Mouse (Mus musculus) urinary bladder, postnatal 10 days (tissue): ENCODE results near the gene Wnt10b.
"Not testable (repeated sequence)": the region's sequence is repeated elsewhere in the genome, so short reads cannot be mapped to it uniquely, and the experiment has no call there.

ENCODE experiments used
- DNase-seq: peaks from one replicate; pipeline ENCODE4 v3.0.0; 2022; ENCODE audit warnings: low spot score

Gene Wnt10b

DNA sequence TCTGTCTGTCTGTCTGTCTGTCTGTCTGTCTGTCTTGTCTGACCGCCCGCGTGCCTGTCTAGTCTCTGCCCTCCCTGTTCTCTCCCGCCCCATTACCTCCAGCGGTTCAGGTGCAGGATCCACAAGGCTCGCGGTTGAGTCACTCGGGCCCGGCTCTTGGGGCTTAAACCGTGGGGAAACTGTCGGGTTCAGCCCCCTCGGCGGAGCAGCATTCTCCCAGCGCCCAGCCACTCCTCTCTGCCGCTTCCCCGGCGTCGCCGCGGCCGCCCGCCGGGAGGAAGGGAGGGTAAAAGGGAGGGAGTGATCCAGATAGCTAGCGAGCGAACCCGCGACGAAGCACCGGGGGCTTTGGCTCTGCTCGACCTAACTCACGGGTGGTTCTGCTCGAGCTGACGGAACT, at the start of gene Wnt10b:
Gene Wnt10b (minus strand): TSS at position 389 of the 400 bp plus-strand sequence.
- no peak for DNase-seq

GRCm38 (mm10) chr15:98827611-98828011, 49.7 kb upstream of the Wnt10b start:
- no peak for DNase-seq

DNA sequence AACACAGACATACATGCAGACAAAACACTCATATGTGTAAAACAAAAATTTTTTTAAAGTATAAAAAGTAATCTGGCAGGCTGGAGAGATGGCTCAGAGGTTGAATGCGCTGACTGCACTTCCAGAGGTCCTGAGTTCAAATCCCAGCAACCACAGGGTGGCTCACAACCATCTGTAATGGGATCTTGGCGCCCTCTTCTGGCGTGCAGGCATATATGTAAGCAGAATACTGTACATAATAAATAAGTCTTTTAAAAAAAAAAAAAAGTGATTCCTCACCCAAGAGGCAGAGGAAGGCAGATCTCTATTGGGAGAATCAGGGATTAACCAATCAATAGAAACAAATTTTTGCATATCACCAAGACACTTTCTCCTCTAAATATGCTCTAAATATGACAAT, 45.5 kb upstream of the Wnt10b start:
- DNase-seq = no peak

GRCm38 (mm10) chr15:98822147-98822546, 44.2 kb upstream of the Wnt10b start:
- no peak for DNase-seq

DNA sequence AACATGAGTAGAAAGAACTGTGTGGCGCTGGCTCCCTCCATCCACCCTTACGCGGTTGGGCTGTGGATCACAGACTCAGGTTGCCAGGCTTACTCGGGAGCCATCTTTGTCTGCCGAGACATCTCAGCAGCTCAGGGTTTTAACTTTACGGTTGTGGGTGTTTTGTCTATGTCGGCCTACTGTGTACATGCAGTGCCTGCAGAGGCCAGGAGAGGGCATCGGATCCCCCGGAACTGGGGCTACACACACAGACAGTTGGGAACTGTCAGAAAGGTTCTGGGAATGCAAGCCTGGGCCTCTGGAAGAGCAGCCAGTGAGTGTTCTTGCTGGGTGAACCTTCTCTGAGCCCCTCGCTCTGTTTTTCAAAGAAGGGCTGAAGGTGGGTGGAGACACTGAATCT, 43.5 kb upstream of the Wnt10b start:
- DNase-seq = no peak

DNA sequence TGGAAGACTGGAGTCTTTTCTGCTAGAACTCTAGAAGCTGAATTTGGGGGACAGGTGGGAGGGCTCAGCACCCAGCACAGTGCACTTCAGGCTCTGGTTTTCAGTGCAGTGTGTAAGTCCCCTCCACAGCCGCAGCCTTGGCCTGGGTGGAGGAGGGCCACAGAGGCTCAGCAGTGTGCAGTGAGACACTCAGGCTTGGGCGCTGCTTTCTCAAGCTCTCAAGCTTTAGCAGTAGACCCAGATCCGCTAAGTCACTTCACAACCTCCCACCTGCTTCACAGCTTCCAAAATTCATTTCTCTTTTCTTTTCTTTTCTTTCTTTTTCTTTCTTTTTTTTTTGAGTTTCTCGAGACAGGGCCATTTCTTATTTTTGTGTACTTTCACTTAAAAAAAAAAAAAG, 43.0 kb upstream of the Wnt10b start:
- no peak for DNase-seq

DNA sequence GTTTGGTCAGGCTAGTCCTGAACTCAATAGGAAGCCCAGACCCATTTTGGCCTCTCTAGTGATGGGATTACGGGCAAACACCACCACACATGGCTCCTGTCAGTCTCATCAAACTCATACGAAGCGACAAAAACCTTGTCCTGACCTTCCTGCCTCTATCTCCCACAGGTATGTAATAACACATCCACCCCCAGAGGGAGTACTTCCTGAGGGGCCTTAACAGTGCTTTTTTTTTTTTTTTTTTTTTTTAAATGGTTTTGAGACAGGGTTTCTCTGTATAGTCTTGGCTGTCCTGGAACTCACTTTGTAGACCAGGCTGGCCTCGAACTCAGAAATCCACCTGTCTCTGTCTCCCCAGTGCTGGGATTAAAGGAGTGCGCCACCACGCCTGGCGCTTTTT, 40.2 kb upstream of the Wnt10b start:
- no peak for DNase-seq

- DNase-seq = no peak
Observed at GRCm38 (mm10) chr15:98812741-98813424, 34.9 kb upstream of the Wnt10b start.

DNA sequence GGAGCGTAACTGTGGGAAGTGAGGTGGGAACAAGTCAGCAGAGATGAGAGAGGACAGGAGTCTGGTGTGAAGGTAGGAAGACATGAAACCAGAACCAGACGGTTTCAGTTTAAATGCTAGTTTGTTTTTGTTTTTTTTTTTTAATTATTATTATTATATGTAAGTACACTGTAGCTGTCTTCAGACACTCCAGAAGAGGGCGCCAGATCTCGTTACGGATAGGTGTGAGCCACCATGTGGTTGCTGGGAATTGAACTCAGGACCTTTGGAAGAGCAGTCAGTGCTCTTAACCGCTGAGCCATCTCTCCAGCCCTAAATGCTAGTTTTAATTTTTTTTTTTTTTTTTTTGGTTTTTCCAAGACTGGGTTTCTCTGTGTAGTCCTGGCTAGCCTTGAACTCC, 32.3 kb upstream of the Wnt10b start:
- not testable (repeated sequence) for DNase-seq

DNA sequence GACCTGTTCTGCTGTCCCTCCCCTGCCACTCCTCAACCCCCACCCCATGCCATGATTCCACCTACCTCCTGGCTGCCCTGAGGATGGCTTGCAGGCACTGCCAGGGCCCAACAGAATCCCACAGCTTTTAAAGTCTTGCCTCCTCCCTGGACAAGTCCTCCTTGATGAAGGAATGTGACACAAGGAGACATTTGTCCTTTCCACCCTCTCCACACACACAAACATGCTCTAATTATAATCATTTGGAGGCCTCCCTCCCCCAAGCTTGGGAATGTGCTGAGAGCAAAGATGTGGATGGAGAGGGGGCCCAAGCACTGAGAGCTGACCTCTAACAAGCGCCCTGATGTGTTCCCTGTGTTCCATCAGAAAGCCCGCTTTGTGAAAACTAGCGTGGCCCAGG, 31.4 kb upstream of the Wnt10b start, which contains the start of gene Ddn:
Gene Ddn (minus strand): TSS at position 101 of the 400 bp plus-strand sequence.
- no peak for DNase-seq

- DNase-seq = no peak
Observed at GRCm38 (mm10) chr15:98808651-98809134, 30.7 kb upstream of the Wnt10b start.

- no peak for DNase-seq
Observed at GRCm38 (mm10) chr15:98807895-98808650, 30.1 kb upstream of the Wnt10b start.

- no peak for DNase-seq
Observed at GRCm38 (mm10) chr15:98806809-98807770, 29.1 kb upstream of the Wnt10b start.

DNA sequence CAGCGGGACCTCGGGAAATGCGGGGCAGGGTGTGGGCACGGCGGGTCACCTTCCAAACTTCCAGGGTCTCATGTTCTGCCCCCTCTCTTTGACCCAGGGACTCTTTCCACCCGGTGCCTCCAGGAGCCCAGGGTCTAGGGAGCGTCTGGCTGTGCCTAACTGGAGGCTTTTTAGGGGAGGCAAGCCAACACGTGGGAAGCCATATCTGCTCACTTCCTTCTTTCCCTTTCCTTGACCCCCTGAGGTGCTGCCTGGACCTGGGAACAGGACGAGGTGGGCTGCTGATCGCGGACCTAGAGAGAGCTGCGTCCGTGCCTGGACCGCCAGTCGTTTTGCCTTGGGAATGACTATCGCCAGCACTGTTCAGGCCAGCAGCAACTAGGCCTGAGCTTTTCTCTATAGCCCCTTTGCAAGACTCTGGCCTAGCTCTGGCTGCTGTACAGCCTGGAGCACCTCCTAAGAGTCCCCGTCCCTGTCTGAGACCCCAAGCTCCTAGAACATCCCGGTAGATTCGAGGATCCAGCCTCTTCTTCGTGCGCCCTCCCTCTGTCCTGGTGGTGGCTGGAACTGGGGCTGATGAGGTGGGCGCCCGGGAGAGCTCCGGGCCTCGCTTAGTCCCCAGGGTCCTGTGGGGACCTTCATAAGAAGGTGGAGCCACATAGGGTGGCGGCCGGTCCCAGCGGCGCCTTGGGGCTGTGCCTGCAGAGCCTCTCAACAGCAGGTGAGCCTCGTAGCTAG, 28.3 kb upstream of the Wnt10b start:
- no peak for DNase-seq

GRCm38 (mm10) chr15:98805324-98806040, 27.5 kb upstream of the Wnt10b start:
- DNase-seq = no peak

GRCm38 (mm10) chr15:98804054-98804453, 26.1 kb upstream of the Wnt10b start:
- no peak for DNase-seq

GRCm38 (mm10) chr15:98802926-98803325, 25.0 kb upstream of the Wnt10b start:
- DNase-seq = no peak

DNA sequence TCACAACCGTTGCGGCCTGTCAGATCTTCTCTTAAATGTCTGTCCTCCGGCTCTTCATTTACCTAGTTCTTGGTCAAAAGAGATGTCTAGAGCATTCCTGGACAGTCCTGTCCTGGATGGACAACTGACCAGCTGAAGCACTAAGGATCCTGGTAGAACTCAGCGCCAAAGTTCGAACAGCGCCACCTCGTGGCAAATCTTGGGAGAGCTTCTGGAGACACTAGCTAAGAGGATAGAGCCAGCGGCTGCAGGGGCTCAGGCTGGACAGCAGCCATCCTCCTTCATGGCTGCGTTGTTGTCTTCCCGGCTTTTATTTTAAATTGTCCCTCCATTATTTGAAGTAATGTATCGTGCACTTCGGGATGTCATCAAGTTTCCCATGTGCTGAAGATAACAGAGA, 21.4 kb upstream of the Wnt10b start:
- no peak for DNase-seq

DNA sequence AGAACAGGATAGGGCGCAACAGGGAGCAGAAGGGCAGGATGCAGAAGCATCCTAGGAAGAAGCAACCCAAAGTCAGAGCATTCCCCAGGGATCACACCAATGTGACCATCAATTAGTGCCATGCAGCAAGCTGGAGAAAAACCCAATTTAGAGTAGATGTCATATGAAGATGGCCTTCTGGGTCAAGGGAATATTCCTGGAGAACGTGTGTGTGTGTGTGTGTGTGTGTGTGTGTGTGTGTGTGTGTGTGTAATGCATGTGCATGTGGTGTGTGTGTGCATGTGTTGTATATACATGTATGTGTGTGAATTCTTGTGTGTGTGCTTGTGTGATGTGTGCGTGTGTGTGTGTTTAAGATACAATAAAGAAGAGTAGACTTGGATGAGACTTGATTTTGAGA, 21.0 kb upstream of the Wnt10b start:
- no peak for DNase-seq

DNA sequence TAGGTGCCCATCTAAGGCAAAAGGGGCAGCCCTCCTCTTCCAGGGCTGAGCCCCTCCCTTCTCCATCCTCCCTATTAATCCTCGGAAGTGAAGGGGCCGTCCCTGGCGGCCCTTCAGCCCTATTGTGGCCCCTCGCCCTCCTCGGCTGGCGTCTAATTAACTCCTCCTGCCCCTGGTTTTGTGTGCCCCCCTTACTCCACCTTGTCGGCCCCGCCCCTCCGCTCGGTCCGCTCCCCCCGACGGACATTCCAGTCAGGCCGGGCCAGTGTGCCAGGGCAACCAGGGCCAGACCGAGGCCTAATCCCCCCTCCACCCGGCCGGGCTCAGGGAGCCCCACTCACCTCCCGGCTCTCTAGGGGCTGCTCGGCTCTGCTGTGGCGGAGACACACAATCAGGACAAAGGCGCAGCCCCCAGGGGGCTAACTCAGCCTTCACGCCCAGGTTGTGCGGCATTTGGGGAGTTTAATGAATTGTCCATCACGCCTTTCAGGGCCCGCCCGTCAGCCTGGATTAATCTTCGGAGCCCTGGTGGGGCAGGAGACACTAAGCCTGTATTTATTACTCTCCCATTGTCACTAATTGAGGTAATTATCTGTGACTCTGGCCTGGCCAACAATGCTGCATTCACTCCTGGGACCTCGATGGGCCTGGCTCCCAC, 20.0 kb upstream of the Wnt10b start:
- no peak for DNase-seq
